Mouse (Mus musculus) heart, embryonic 13.5 days (tissue): ENCODE results near the gene Ubqln4. TPM values are rescaled to one million over a fixed set of nuclear protein-coding genes. Genes with fewer than 3 reads are reported as not detected.

Experiments
- ATAC-seq: fragments of 200-750 bp; cut with Nextera tagmentation; 2 replicates; pipeline ENCODE4 v1.8.0; 2017; ENCODE audit warnings: moderate TSS enrichment; ENCODE audit not compliant: insufficient number of reproducible peaks, low FRiP score, low TSS enrichment; ENCODE audit errors: extremely low read depth
- H3K27ac ChIP-seq: fragments of 300-500 bp; sonication (generic); replicated peaks from 2 replicates; pipeline ENCODE4 v1.5.1; 2015; ENCODE audit warnings: moderate library complexity, mild to moderate bottlenecking, inconsistent platforms
- H3K27me3 ChIP-seq: fragments of 300-500 bp; sonication (generic); replicated peaks from 2 replicates; pipeline ENCODE4 v1.6.1; 2015; ENCODE audit warnings: mild to moderate bottlenecking, inconsistent platforms
- H3K36me3 ChIP-seq: fragments of 300-500 bp; sonication (generic); 2 replicates; pipeline ENCODE4 v1.6.1; 2015; ENCODE audit warnings: mild to moderate bottlenecking, inconsistent platforms
- H3K4me1 ChIP-seq: fragments of 300-500 bp; sonication (generic); 2 replicates; pipeline ENCODE4 v1.6.1; 2015; ENCODE audit warnings: inconsistent platforms
- H3K4me2 ChIP-seq: fragments of 300-500 bp; sonication (generic); 2 replicates; pipeline ENCODE4 v1.6.1; 2015; ENCODE audit warnings: inconsistent platforms, mild to moderate bottlenecking, moderate library complexity
- H3K4me3 ChIP-seq: fragments of 300-500 bp; sonication (generic); 2 replicates; pipeline ENCODE4 v1.5.1; 2015; ENCODE audit warnings: moderate library complexity, mild to moderate bottlenecking, inconsistent platforms
- H3K9ac ChIP-seq: fragments of 300-500 bp; sonication (generic); 2 replicates; pipeline ENCODE4 v1.6.1; 2015; ENCODE audit warnings: inconsistent platforms, mild to moderate bottlenecking, moderate library complexity
- H3K9me3 ChIP-seq: fragments of 300-500 bp; sonication (generic); 2 replicates; pipeline ENCODE4 v1.6.1; 2016; ENCODE audit warnings: inconsistent platforms
- WGBS: fragments of 180-500 bp; shearing (Covaris S2); methylation state at CpG from one replicate; pipeline ENCODE4 v1.1.7; 2015; ENCODE audit warnings: mixed read lengths; 5-methylcytosine and 5-hydroxymethylcytosine counted together
- polyA plus RNA-seq: library from polyadenylated mRNA; unstranded; fragments of >200 nt; fragmentation: Nextera tagmentation; extraction: Ambion mirVana; gene quantifications from 2 replicates; pipeline ENCODE4 v1.2.1, GENCODE M21; 2015

The Ubqln4 gene
- polyA plus RNA-seq, 1 experiment from 2014 or later, result 34.1 TPM

DNA sequence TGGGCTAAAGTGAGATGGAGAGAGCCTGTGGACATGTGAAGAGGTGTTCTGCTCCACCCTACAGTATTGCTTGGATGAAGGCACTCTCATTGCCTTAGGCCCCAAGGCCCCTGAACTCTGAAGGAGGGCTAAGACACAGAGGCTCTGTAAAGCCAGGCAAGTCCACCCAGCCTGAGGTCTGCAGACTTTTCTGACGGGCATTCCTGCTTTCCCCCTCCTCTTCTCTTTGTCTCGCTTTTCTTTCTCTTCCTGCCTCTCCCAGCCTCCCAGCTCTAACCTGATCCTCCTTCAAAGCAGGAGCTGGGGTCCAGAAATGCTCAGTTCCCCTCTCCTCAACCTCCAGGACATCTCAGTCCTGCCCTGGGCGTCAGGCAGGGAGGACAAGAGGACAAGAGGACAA lies 18.6 kb upstream of the Ubqln4 start:
- H3K4me2 ChIP-seq, result peak overlapping the region; percentile 75
- H3K27me3 ChIP-seq, result no peaks in the 10 kb centered on the region
- peak overlapping the region; percentile 93 for H3K4me3 ChIP-seq
- peaks cover 72% of the 10 kb centered on the region for H3K4me1 ChIP-seq
- H3K27ac ChIP-seq, result peak overlapping the region; percentile 36; the same call in 1 of the 2 replicates
- peak overlapping the region; percentile 98 for H3K9ac ChIP-seq
- no peak for ATAC-seq
- 36% methylated on average over 3 of the region's 3 CpGs for WGBS
- no peaks in the 10 kb centered on the region for H3K9me3 ChIP-seq
- peaks cover 40% of the 10 kb centered on the region for H3K36me3 ChIP-seq

DNA sequence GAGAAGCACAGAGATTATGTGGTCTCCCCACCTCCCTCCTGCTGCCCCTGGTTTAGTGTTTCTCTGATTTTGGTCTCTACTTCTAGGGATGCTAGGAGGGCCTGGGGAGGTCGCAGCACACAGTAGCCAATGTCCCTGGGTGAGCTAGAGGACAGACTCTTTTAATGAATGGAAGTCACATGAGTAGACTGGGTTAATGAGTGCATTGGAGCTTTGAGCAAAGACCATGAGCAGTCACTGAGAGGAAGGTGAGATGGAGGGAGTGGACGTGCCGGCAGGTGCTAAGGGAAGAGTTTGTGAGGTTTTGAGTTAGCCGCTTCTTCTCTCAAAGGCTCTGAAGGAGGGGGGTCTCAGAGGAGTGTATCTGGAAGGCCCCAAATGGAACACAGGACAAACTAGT lies 18.0 kb upstream of the Ubqln4 start:
- H3K36me3 ChIP-seq, result peaks cover 45% of the 10 kb centered on the region
- H3K9me3 ChIP-seq, result no peaks in the 10 kb centered on the region
- ATAC-seq, result no peak
- peak overlapping the region; percentile 75 for H3K4me2 ChIP-seq
- H3K27ac ChIP-seq, result no peak overlapping the region
- peaks cover 72% of the 10 kb centered on the region for H3K4me1 ChIP-seq
- H3K9ac ChIP-seq, result peak overlapping the region; percentile 98
- H3K4me3 ChIP-seq, result peak overlapping the region; percentile 93
- WGBS, result 73% methylated on average over 4 of the region's 4 CpGs
- no peaks in the 10 kb centered on the region for H3K27me3 ChIP-seq

DNA sequence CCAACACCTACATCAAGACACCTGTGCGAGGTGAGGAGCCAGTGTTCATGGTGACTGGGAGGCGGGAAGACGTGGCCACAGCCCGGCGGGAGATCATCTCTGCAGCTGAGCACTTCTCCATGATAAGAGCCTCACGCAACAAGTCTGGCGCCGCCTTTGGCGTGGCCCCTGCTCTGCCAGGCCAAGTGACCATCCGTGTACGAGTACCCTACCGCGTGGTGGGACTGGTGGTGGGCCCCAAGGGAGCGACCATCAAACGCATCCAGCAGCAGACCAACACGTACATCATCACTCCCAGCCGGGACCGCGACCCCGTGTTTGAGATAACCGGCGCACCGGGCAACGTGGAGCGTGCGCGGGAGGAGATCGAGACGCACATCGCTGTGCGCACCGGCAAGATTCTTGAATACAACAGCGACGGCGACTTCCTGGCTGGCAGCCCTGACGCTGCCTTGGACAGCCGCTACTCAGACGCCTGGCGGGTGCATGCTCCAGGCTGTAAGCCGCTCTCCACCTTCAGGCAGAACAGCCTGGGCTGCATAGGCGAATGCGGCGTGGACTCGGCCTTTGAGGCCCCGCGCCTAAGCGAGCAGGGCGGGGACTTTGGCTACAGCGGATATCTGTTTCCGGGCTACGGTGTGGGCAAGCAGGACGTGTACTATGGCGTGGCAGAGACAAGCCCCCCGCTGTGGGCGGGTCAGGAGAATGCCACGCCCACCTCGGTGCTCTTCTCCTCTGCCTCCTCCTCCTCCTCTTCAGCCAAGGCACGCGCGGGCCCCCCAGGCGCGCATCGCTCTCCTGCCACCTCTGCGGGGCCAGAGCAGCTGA lies 17.2 kb upstream of the Ubqln4 start:
- Histone ChIP-seq H3K27me3 (no peaks in the 10 kb centered on the region), H3K4me3 (peak overlapping the region; percentile 93), H3K36me3 (peaks cover 49% of the 10 kb centered on the region), H3K9me3 (no peaks in the 10 kb centered on the region), H3K4me1 (peaks cover 70% of the 10 kb centered on the region), H3K27ac (peak overlapping the region; percentile 68), H3K9ac (peak overlapping the region; percentile 98), H3K4me2 (peak overlapping the region; percentile 75)
- ATAC-seq, result peak; percentile 38; the same call in 1 of the 2 replicates
- WGBS, result 4% methylated on average over 62 of the region's 64 CpGs

- Histone ChIP-seq H3K9me3 (no peaks in the 10 kb centered on the region), H3K36me3 (peaks cover 49% of the 10 kb centered on the region), H3K27me3 (no peaks in the 10 kb centered on the region), H3K9ac (peak overlapping the region; percentile 98), H3K4me2 (peak overlapping the region; percentile 75), H3K27ac (peak overlapping the region; percentile 68), H3K4me3 (peak overlapping the region; percentile 93), H3K4me1 (peaks cover 70% of the 10 kb centered on the region)
- 73% methylated on average over 6 of the region's 6 CpGs for WGBS
- no peak for ATAC-seq
These were observed 16.4 kb upstream of the Ubqln4 start for GRCm38 (mm10) chr3:88537146-88537545.

DNA sequence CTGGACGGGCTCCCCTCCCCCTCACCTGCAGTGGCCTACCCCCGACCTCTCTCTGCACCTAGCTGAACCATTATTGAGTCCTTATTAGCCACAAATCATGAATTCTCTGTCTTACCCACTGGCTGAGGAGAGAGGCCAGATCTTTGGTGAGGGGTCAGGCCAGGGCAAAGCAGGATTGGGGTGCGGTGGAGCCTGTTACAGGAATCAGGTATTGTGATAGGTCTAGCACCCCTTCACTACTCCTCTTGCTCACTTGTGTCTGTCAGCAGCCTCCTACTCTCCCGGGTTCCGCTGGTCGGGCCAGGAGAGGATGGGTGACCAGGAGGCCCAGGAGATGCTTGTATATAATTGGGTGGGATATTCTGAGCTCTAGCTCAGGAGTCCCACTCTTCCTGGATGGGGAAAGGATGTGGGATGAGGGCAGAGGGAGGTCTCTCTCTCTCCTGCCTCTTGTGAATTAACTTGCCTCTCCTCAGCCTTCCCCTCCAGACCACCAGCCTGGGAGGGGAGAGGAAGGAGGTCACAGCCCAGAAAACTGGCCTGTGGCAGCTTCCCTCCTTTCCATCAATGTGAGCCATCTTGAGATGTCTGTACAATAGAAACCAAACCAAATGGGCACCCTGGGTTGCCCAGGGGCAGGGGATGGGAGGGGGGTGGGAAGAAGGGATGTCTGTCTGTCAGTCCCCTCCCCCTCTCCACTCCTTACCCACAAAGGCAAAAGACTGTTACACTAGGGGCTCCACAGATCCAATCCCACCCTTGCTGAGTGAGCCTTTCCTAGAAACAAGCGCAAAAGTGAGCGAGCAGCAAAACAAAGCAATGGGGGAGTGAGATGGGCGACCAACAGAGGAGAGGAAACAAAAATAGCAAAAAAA lies 15.1 kb upstream of the Ubqln4 start:
- Histone ChIP-seq H3K36me3 (peaks cover 49% of the 10 kb centered on the region), H3K4me2 (no peak overlapping the region), H3K4me3 (no peak overlapping the region), H3K27ac (no peak overlapping the region), H3K9ac (peak overlapping the region; percentile 58), H3K9me3 (no peaks in the 10 kb centered on the region), H3K4me1 (peaks cover 67% of the 10 kb centered on the region), H3K27me3 (no peaks in the 10 kb centered on the region)
- no peak for ATAC-seq
- 50% methylated on average over 9 of the region's 9 CpGs for WGBS

GRCm38 (mm10) chr3:88539397-88539796 lies 14.2 kb upstream of the Ubqln4 start:
- H3K9me3 ChIP-seq, result no peaks in the 10 kb centered on the region
- 0 out of 2 replicates have a peak overlapping the region, but pooled peaks have one; percentile 58 for H3K9ac ChIP-seq
- peaks cover 58% of the 10 kb centered on the region for H3K4me1 ChIP-seq
- no peak overlapping the region for H3K4me2 ChIP-seq
- peaks cover 49% of the 10 kb centered on the region for H3K36me3 ChIP-seq
- ATAC-seq, result no peak
- WGBS, result 26% methylated on average over 3 of the region's 3 CpGs
- no peak overlapping the region for H3K27ac ChIP-seq
- no peak overlapping the region for H3K4me3 ChIP-seq
- no peaks in the 10 kb centered on the region for H3K27me3 ChIP-seq

GRCm38 (mm10) chr3:88540085-88540484 lies 13.5 kb upstream of the Ubqln4 start:
- H3K9ac ChIP-seq, result peak overlapping the region; percentile 47
- ATAC-seq, result no peak
- H3K36me3 ChIP-seq, result peaks cover 49% of the 10 kb centered on the region
- no peak overlapping the region for H3K4me2 ChIP-seq
- no peaks in the 10 kb centered on the region for H3K9me3 ChIP-seq
- H3K4me1 ChIP-seq, result peaks cover 51% of the 10 kb centered on the region
- no peak overlapping the region for H3K4me3 ChIP-seq
- peak overlapping the region; percentile 45; the same call in 1 of the 2 replicates for H3K27ac ChIP-seq
- WGBS, result 49% methylated on average over 5 of the region's 5 CpGs
- H3K27me3 ChIP-seq, result no peaks in the 10 kb centered on the region

- Histone ChIP-seq H3K27ac (no peak overlapping the region), H3K27me3 (no peaks in the 10 kb centered on the region), H3K4me1 (peaks cover 34% of the 10 kb centered on the region), H3K9ac (no peak overlapping the region), H3K36me3 (peaks cover 36% of the 10 kb centered on the region), H3K4me2 (no peak overlapping the region), H3K9me3 (no peaks in the 10 kb centered on the region), H3K4me3 (no peak overlapping the region)
- ATAC-seq, result no peak
- 69% methylated on average over 6 of the region's 7 CpGs for WGBS
These were observed 11.7 kb upstream of the Ubqln4 start for GRCm38 (mm10) chr3:88541622-88542401.

DNA sequence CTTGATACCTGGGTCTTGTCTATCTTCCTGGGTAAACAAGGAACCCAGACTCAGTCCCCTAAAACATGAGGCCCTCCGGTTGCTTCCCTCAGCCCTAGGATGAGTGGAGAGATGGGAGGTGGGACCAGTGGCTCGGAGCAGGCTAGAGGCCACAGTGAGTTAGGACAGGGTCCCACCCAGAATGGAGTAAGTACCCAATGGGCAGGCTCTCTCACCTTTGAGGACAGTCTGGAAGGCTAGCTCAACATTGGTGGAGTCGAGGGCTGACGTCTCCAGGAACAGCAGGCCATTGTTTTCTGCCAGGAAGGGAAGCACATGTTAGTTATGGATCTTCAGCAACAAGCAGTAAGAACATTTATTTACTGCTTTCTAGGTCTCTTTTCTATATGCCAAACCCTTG lies 11.1 kb upstream of the Ubqln4 start:
- ATAC-seq, result no peak
- Histone ChIP-seq H3K9me3 (no peaks in the 10 kb centered on the region), H3K36me3 (peaks cover 29% of the 10 kb centered on the region), H3K27ac (no peak overlapping the region), H3K4me1 (peaks cover 27% of the 10 kb centered on the region), H3K4me3 (no peak overlapping the region), H3K9ac (no peak overlapping the region), H3K4me2 (no peak overlapping the region), H3K27me3 (no peaks in the 10 kb centered on the region)
- WGBS, result 65% methylated on average over 4 of the region's 4 CpGs

DNA sequence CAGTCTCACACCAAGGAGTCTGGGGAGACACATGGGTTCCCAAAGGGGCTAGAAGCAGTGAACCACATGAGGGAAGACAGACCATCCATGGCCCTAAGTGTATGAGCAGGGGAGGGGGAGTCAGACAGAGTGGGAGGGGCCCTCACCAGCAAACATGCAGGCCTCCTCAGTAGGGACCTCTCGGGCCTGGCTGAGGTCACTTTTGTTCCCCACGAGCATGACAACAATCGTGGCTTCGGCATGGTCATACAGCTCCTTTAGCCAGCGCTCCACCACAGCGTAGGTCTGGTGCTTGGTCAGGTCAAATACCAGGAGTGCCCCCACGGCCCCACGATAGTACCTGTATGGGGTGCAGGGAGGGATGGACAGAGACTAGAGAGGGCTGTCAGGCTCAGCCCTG lies 10.4 kb upstream of the Ubqln4 start:
- no peak overlapping the region for H3K27ac ChIP-seq
- H3K9ac ChIP-seq, result no peak overlapping the region
- peaks cover 22% of the 10 kb centered on the region for H3K36me3 ChIP-seq
- no peaks in the 10 kb centered on the region for H3K9me3 ChIP-seq
- no peak overlapping the region for H3K4me2 ChIP-seq
- H3K4me1 ChIP-seq, result peaks cover 22% of the 10 kb centered on the region
- no peak overlapping the region for H3K4me3 ChIP-seq
- H3K27me3 ChIP-seq, result no peaks in the 10 kb centered on the region
- 80% methylated on average over 8 of the region's 8 CpGs for WGBS
- no peak for ATAC-seq
